Mouse (Mus musculus) bone marrow, adult 2 months (tissue): ENCODE results near the gene Proser2.

Experiments
- CTCF ChIP-seq: fragments of 200-500 bp; IDR thresholded peaks from 2 replicates; pipeline ENCODE4 v1.5.1; 2011; ENCODE audit warnings: low read length, control low read depth; ENCODE audit not compliant: control insufficient read depth, insufficient read depth
- POLR2A ChIP-seq: fragments of 200-500 bp; IDR thresholded peaks from 2 replicates; pipeline ENCODE4 v1.6.1; 2011; ENCODE audit warnings: low read depth, mild to moderate bottlenecking, control low read depth, low read length, borderline replicate concordance; ENCODE audit not compliant: control insufficient read depth

DNA sequence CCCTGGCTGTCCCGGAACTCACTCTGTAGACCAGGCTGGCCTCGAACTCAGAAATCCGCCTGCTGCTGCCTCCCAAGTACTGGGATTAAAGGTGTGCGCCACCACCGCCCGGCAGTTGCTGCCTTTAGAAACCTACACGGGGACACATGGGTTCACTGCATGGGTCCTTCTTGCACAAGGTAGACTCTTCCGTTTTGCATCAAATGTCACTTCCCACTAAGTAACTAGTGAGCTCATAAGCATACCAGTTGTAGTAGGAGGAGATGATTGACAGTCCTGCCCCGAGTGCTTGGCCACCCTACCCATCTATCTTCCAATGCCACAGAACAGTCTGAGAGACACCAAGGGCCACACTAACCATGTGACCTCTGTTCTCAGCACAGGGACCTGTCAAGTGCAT, 29.2 kb upstream of the Proser2 start:
- TF ChIP-seq POLR2A (no peak), CTCF (no peak)
